Mouse (Mus musculus): ENCODE results near the gene Map6. TPM values are rescaled to one million over a fixed set of nuclear protein-coding genes. Genes with fewer than 3 reads are reported as not detected.

Gene Map6
- total and polyA plus RNA-seq, 2 experiments from 2014 or later = 111 to 292 TPM

- H3K9ac ChIP-seq (replicated peaks; ENCODE audit: low read length) = peak overlapping the region; percentile 58
- H3K27ac ChIP-seq = peak overlapping the region; percentile 77
- H3K4me2 ChIP-seq (ENCODE audit: low read depth, low read length) = peak overlapping the region; percentile 63
- no peaks in the 10 kb centered on the region for H3K36me3 ChIP-seq (ENCODE audit: insufficient read depth, low read length)
- ATAC-seq (no peak), DNase-seq (ENCODE audit: low spot score) (peak; percentile 54)
- no peak for TF ChIP-seq CTCF (IDR thresholded peaks at IDR 0.05; ENCODE audit: low read depth)
- H3K9me3 ChIP-seq (ENCODE audit: low read length) = no peaks in the 10 kb centered on the region
- WGBS = 18% methylated on average over 12 of the region's 12 CpGs
- peaks cover 36% of the 10 kb centered on the region for H3K4me1 ChIP-seq (ENCODE audit: insufficient read depth, low read length)
- peak overlapping the region; percentile 41 for H3K4me3 ChIP-seq (ENCODE audit: low read length)
- no peaks in the 10 kb centered on the region for H3K27me3 ChIP-seq (ENCODE audit: insufficient read depth, low read length)
Observed at GRCm38 (mm10) chr7:99351104-99351801, 84.0 kb downstream of the Map6 start.

- peak overlapping the region; percentile 63 for H3K4me2 ChIP-seq (ENCODE audit: low read depth, low read length)
- ATAC-seq (peak; percentile 41; the same call in 1 of the 2 replicates), DNase-seq (ENCODE audit: low spot score) (peak; percentile 65)
- peaks cover 43% of the 10 kb centered on the region for H3K4me1 ChIP-seq (ENCODE audit: insufficient read depth, low read length)
- no peaks in the 10 kb centered on the region for H3K36me3 ChIP-seq (ENCODE audit: insufficient read depth, low read length)
- no peaks in the 10 kb centered on the region for H3K9me3 ChIP-seq (ENCODE audit: low read length)
- H3K4me3 ChIP-seq (ENCODE audit: low read length) = peak overlapping the region; percentile 41
- peak overlapping the region; percentile 77 for H3K27ac ChIP-seq
- no peaks in the 10 kb centered on the region for H3K27me3 ChIP-seq (ENCODE audit: insufficient read depth, low read length)
- H3K9ac ChIP-seq (replicated peaks; ENCODE audit: low read length) = peak overlapping the region; percentile 58
- no peak for TF ChIP-seq CTCF (IDR thresholded peaks at IDR 0.05; ENCODE audit: low read depth)
- 10% methylated on average over 18 of the region's 18 CpGs for WGBS
Observed at GRCm38 (mm10) chr7:99351802-99352517, 84.7 kb downstream of the Map6 start.

GRCm38 (mm10) chr7:99352526-99353400 is 85.5 kb downstream of the Map6 start, which contains the start of gene Serpinh1:
TSS of gene Serpinh1 (minus strand) at chr7:99353239.
- TF ChIP-seq CTCF (IDR thresholded peaks at IDR 0.05; ENCODE audit: low read depth) = no peak
- no peaks in the 10 kb centered on the region for H3K27me3 ChIP-seq (ENCODE audit: insufficient read depth, low read length)
- H3K36me3 ChIP-seq (ENCODE audit: insufficient read depth, low read length) = no peaks in the 10 kb centered on the region
- H3K4me3 ChIP-seq (ENCODE audit: low read length) = peak within 1 kb of the TSS; percentile 41
- H3K9me3 ChIP-seq (ENCODE audit: low read length) = no peaks in the 10 kb centered on the region
- H3K4me1 ChIP-seq (ENCODE audit: insufficient read depth, low read length) = peaks cover 47% of the 10 kb centered on the region
- DNase-seq (ENCODE audit: low spot score) (peak; percentile 78), ATAC-seq (peak; percentile 75)
- WGBS = 8% methylated on average over 35 of the region's 35 CpGs
- peak within 1 kb of the TSS; percentile 63 for H3K4me2 ChIP-seq (ENCODE audit: low read depth, low read length)
- H3K27ac ChIP-seq = peak within 1 kb of the TSS; percentile 77
- H3K9ac ChIP-seq (replicated peaks; ENCODE audit: low read length) = peak within 1 kb of the TSS; percentile 58

- H3K9me3 ChIP-seq (ENCODE audit: low read length) = no peaks in the 10 kb centered on the region
- no peak for TF ChIP-seq CTCF (IDR thresholded peaks at IDR 0.05; ENCODE audit: low read depth)
- H3K4me1 ChIP-seq (ENCODE audit: insufficient read depth, low read length) = peaks cover 48% of the 10 kb centered on the region
- H3K4me3 ChIP-seq (ENCODE audit: low read length) = no peak overlapping the region
- no peak overlapping the region; the same call in none of the 2 replicates for H3K9ac ChIP-seq (replicated peaks; ENCODE audit: low read length)
- peak overlapping the region; percentile 76 for H3K27ac ChIP-seq
- DNase-seq (ENCODE audit: low spot score) (peak; percentile 85), ATAC-seq (no peak)
- H3K36me3 ChIP-seq (ENCODE audit: insufficient read depth, low read length) = no peaks in the 10 kb centered on the region
- peak overlapping the region; percentile 27 for H3K4me2 ChIP-seq (ENCODE audit: low read depth, low read length)
- 8% methylated on average over 7 of the region's 7 CpGs for WGBS
- no peaks in the 10 kb centered on the region for H3K27me3 ChIP-seq (ENCODE audit: insufficient read depth, low read length)
Observed at GRCm38 (mm10) chr7:99355731-99356131, 88.5 kb downstream of the Map6 start.

GRCm38 (mm10) chr7:99356244-99356930 is 89.1 kb downstream of the Map6 start:
- H3K27ac ChIP-seq = peak overlapping the region; percentile 76
- 25% methylated on average over 9 of the region's 9 CpGs for whole genome bisulfite sequencing

GRCm38 (mm10) chr7:99357201-99357600 is 90.0 kb downstream of the Map6 start:
- H3K9me3 ChIP-seq (ENCODE audit: low read length) = no peaks in the 10 kb centered on the region
- no peak overlapping the region for H3K4me2 ChIP-seq (ENCODE audit: low read depth, low read length)
- H3K27ac ChIP-seq = 0 out of 2 replicates have a peak overlapping the region, but pooled peaks have one; percentile 76
- DNase-seq (ENCODE audit: low spot score) (no peak), ATAC-seq (no peak)
- no peaks in the 10 kb centered on the region for H3K36me3 ChIP-seq (ENCODE audit: insufficient read depth, low read length)
- H3K4me1 ChIP-seq (ENCODE audit: insufficient read depth, low read length) = peaks cover 40% of the 10 kb centered on the region
- H3K4me3 ChIP-seq (ENCODE audit: low read length) = no peak overlapping the region
- H3K27me3 ChIP-seq (ENCODE audit: insufficient read depth, low read length) = no peaks in the 10 kb centered on the region
- no peak overlapping the region for H3K9ac ChIP-seq (replicated peaks; ENCODE audit: low read length)
- no peak for TF ChIP-seq CTCF (IDR thresholded peaks at IDR 0.05; ENCODE audit: low read depth)
- 42% methylated on average over 7 of the region's 7 CpGs for WGBS

More at GRCm38 (mm10) chr7:99356244-99356930, 89.1 kb downstream of the Map6 start:
- Histone ChIP-seq H3K4me2 (ENCODE audit: low read depth, low read length) (0 out of 2 replicates have a peak overlapping the region, but pooled peaks have one; percentile 27), H3K36me3 (ENCODE audit: insufficient read depth, low read length) (no peaks in the 10 kb centered on the region), H3K4me3 (ENCODE audit: low read length) (no peak overlapping the region), H3K4me1 (ENCODE audit: insufficient read depth, low read length) (peaks cover 47% of the 10 kb centered on the region), H3K9me3 (ENCODE audit: low read length) (no peaks in the 10 kb centered on the region), H3K9ac (replicated peaks; ENCODE audit: low read length) (no peak overlapping the region; the same call in 1 of the 2 replicates), H3K27me3 (ENCODE audit: insufficient read depth, low read length) (no peaks in the 10 kb centered on the region)
- DNase-seq (ENCODE audit: low spot score) = peak; percentile 47
- no peak for ATAC-seq
- TF ChIP-seq CTCF (IDR thresholded peaks at IDR 0.05; ENCODE audit: low read depth) = no peak

Data from hindbrain, postnatal 0 days (tissue).